Mouse (Mus musculus) spleen, adult 2 months (tissue): ENCODE data around the gene Filip1l. TPM values are rescaled to one million over a fixed set of nuclear protein-coding genes. Genes with fewer than 3 reads are reported as not detected.

Source experiments
- DNase-seq, 2 experiments: peaks; one replicate each; pipeline versions ENCODE4 v3.0.0 to v3.0.0-alpha.2; 2012 to 2021; ENCODE audit warnings: low spot score in 2 of 2, low read depth in 1 of 2
- H3K27ac ChIP-seq: fragments of 200-500 bp; 2 replicates; pipeline ENCODE4 v1.5.1; 2012; ENCODE audit warnings: low read length, inconsistent platforms; ENCODE audit not compliant: insufficient read depth
- H3K27me3 ChIP-seq: fragments of 200-500 bp; 2 replicates; pipeline ENCODE4 v1.6.1; 2012; ENCODE audit warnings: mild to moderate bottlenecking, moderate library complexity, low read length, inconsistent platforms; ENCODE audit not compliant: control insufficient read depth, insufficient read depth
- H3K36me3 ChIP-seq: fragments of 200-500 bp; 2 replicates; pipeline ENCODE4 v1.6.1; 2012; ENCODE audit warnings: mild to moderate bottlenecking, low read length, inconsistent platforms; ENCODE audit not compliant: control insufficient read depth, insufficient read depth
- H3K4me1 ChIP-seq: fragments of 200-500 bp; 2 replicates; pipeline ENCODE4 v1.6.1; 2011; ENCODE audit warnings: inconsistent platforms; ENCODE audit not compliant: control insufficient read depth, insufficient read depth, insufficient read length
- H3K4me3 ChIP-seq: fragments of 200-500 bp; 2 replicates; pipeline ENCODE4 v1.5.1; 2011; ENCODE audit warnings: mild to moderate bottlenecking, inconsistent platforms; ENCODE audit not compliant: insufficient read depth, insufficient read length; ENCODE audit errors: extremely low read depth
- CTCF ChIP-seq: fragments of 200-500 bp; IDR thresholded peaks from 2 replicates; pipeline ENCODE4 v1.5.1; 2011; ENCODE audit warnings: mild to moderate bottlenecking, inconsistent platforms; ENCODE audit not compliant: insufficient read depth, insufficient read length, insufficient replicate concordance; ENCODE audit errors: extremely low read depth
- POLR2A ChIP-seq: fragments of 200-500 bp; IDR thresholded peaks from 2 replicates; pipeline ENCODE4 v1.6.1; 2011; ENCODE audit warnings: low read depth, low read length, inconsistent platforms
- WGBS: fragments of 180-500 bp; shearing (Covaris S2); methylation state at CpG from one replicate; pipeline ENCODE4 v1.1.7; 2018; 5-methylcytosine and 5-hydroxymethylcytosine counted together
- polyA plus RNA-seq: library from polyadenylated mRNA; depleted of rRNA; stranded (reverse); fragments of >200 nt; gene quantifications from 2 replicates; pipeline ENCODE4 v1.2.3, GENCODE M21; 2012

Filip1l gene
- polyA plus RNA-seq, 1 experiment, result 15.3 TPM

DNA sequence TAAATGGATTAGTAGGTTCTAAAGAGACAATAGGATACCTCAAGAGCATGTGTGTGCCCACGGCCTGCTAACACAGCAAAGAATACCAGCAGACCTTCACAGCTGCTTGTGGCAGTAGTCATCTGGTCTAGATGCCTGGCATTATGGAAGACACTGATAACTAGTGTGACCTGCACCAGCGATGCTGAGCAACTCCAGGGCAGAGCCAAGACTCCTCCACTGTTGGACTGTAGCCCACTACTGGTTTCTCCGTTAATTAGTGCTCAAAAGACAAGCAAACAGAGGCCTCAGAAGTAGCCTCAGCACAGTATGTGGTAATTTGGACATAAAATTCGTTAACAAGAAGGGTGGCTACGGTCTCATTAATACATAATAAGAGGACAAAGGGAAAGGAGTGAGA is 199.8 kb downstream of the Filip1l start:
- 78% methylated on average over 5 of the region's 5 CpGs for WGBS
- DNase-seq, result no peak
- H3K4me1 ChIP-seq, result peaks cover 24% of the 10 kb centered on the region
- no peaks in the 10 kb centered on the region for H3K27me3 ChIP-seq
- H3K36me3 ChIP-seq, result peaks cover 13% of the 10 kb centered on the region
- H3K4me3 ChIP-seq, result no peak overlapping the region
- TF ChIP-seq CTCF, result no peak
- no peak for TF ChIP-seq POLR2A
- H3K27ac ChIP-seq, result no peak overlapping the region; the same call in 1 of the 2 replicates

- Histone ChIP-seq H3K27me3 (no peaks in the 10 kb centered on the region), H3K27ac (no peak overlapping the region), H3K4me1 (peaks cover 22% of the 10 kb centered on the region), H3K4me3 (no peak overlapping the region), H3K36me3 (peaks cover 13% of the 10 kb centered on the region)
- TF ChIP-seq CTCF, result no peak
- TF ChIP-seq POLR2A, result no peak
- DNase-seq, result no peak
Observed at GRCm38 (mm10) chr16:57553235-57553634, 200.3 kb downstream of the Filip1l start.

DNA sequence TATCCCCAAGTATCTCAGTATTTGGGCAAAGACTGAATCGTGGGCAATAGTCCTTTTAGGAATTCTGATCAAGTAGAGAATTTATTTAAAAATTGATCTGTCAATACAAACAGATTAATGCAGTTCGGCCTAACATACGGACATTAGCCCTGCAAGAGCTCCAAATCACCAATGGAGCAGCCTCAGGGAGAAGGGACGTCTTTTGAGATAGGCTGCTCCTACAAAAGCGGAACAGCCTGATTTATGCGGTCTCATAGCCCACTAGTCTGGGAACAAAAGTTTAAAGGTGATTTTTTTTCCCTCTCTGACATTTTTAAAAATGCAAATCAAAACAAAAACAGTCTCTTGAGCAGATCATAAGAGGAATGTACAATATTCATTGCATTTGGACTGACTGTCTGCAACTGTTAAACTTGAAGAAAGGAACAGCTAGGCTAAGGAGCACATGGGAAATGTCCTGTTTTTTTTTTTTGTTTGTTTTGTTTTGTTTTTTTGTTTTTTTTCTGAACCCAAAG is 202.1 kb downstream of the Filip1l start:
- Histone ChIP-seq H3K36me3 (peaks cover 14% of the 10 kb centered on the region), H3K27ac (no peak overlapping the region), H3K4me1 (peaks cover 23% of the 10 kb centered on the region), H3K4me3 (no peak overlapping the region), H3K27me3 (no peaks in the 10 kb centered on the region)
- 91% methylated on average over 6 of the region's 6 CpGs for WGBS
- no peak for DNase-seq
- TF ChIP-seq CTCF (no peak), POLR2A (no peak)

DNA sequence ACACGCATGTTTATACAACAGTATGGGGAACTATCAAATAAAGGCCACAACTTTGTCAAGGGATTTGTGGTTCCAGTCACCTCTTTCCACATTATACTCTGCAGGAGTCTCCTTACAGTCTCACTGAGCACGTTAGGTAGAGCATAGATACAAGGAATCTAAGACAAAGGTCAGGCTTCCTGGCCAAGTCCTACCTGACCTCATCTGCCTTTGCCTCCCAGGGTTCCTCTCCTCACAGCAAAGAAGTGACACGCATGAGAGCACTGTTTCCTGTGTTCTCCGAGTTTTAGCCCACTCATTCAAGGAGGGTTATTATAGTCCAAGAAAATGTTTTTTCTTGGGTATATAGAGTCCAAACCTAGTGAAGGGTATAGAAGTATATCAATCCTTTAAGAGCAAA is 202.8 kb downstream of the Filip1l start:
- Histone ChIP-seq H3K4me3 (no peak overlapping the region), H3K4me1 (peaks cover 23% of the 10 kb centered on the region), H3K36me3 (peaks cover 14% of the 10 kb centered on the region), H3K27me3 (no peaks in the 10 kb centered on the region), H3K27ac (peak overlapping the region; percentile 46; the same call in 1 of the 2 replicates)
- no peak for DNase-seq
- TF ChIP-seq POLR2A, result no peak
- WGBS, result 51% methylated on average over 4 of the region's 4 CpGs

- peaks cover 23% of the 10 kb centered on the region for H3K4me1 ChIP-seq
- WGBS, result 72% methylated on average over 2 of the region's 2 CpGs
- TF ChIP-seq CTCF, result no peak
- TF ChIP-seq POLR2A, result no peak
- no peak overlapping the region for H3K4me3 ChIP-seq
- peaks cover 13% of the 10 kb centered on the region for H3K36me3 ChIP-seq
- H3K27me3 ChIP-seq, result no peaks in the 10 kb centered on the region
- H3K27ac ChIP-seq, result no peak overlapping the region; the same call in 1 of the 2 replicates
- no peak for DNase-seq
Observed at GRCm38 (mm10) chr16:57556244-57556643, 203.4 kb downstream of the Filip1l start.

GRCm38 (mm10) chr16:57558258-57558657 is 205.4 kb downstream of the Filip1l start:
- WGBS, result 80% methylated on average over 3 of the region's 3 CpGs

DNA sequence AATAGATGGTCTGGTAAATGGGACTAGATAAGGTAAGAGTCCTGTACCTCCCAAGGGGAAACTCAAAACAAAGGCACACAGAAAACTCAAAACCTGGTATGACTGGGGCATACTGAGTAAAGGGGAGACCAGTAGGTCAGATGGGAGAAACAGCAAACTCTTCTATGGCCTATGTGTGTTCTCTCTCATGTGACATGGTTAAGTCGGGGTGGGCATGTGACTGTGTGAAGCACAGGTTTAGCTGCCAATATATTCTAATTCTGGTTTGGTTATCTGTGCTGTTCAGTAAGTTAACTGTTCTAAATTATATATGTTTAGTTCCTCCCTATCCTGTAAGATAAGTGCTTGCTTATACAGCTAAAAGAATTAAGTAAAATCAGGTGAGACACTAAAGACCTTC is 207.3 kb downstream of the Filip1l start:
- H3K36me3 ChIP-seq, result peaks cover 17% of the 10 kb centered on the region
- TF ChIP-seq POLR2A, result no peak
- no peak for TF ChIP-seq CTCF
- H3K27me3 ChIP-seq, result no peaks in the 10 kb centered on the region
- H3K27ac ChIP-seq, result no peak overlapping the region
- H3K4me3 ChIP-seq, result no peak overlapping the region
- no peak for DNase-seq
- 87% methylated on average over 1 of the region's 1 CpGs for WGBS
- peaks cover 8% of the 10 kb centered on the region for H3K4me1 ChIP-seq

More at GRCm38 (mm10) chr16:57558258-57558657, 205.4 kb downstream of the Filip1l start:
- Histone ChIP-seq H3K4me1 (peaks cover 17% of the 10 kb centered on the region), H3K4me3 (no peak overlapping the region), H3K36me3 (peaks cover 12% of the 10 kb centered on the region), H3K27me3 (no peaks in the 10 kb centered on the region), H3K27ac (peak overlapping the region; percentile 22; the same call in 1 of the 2 replicates)
- no peak for DNase-seq
- TF ChIP-seq CTCF (no peak), POLR2A (no peak)
